Mouse (Mus musculus) stomach, embryonic 16.5 days (tissue): ENCODE measurements around the gene Eef1g. TPM values are rescaled to one million over a fixed set of nuclear protein-coding genes. Genes with fewer than 3 reads are reported as not detected.
A peak's percentile ranks its signal among the peaks of the same experiment; 100 is the strongest.

ENCODE experiments used
- ATAC-seq: fragments of 200-750 bp; cut with Nextera tagmentation; 2 replicates; pipeline ENCODE4 v1.8.0; 2017; ENCODE audit warnings: moderate number of reproducible peaks, moderate TSS enrichment; ENCODE audit not compliant: insufficient read depth, low FRiP score
- H3K27ac ChIP-seq: fragments of 300-500 bp; sonication (generic); 2 replicates; pipeline ENCODE4 v1.5.1; 2014; ENCODE audit warnings: low read length
- H3K27me3 ChIP-seq: fragments of 300-500 bp; sonication (generic); 2 replicates; pipeline ENCODE4 v1.6.1; 2014; ENCODE audit warnings: low read length, control low read depth, mixed read lengths; ENCODE audit not compliant: control insufficient read depth, insufficient read depth
- H3K36me3 ChIP-seq: fragments of 300-500 bp; sonication (generic); 2 replicates; pipeline ENCODE4 v1.6.1; 2014; ENCODE audit warnings: low read length; ENCODE audit not compliant: control insufficient read depth, insufficient read depth
- H3K4me1 ChIP-seq: fragments of 300-500 bp; sonication (generic); 2 replicates; pipeline ENCODE4 v1.6.1; 2014; ENCODE audit warnings: low read length, control low read depth, mixed read lengths; ENCODE audit not compliant: control insufficient read depth, insufficient read depth
- H3K4me2 ChIP-seq: fragments of 300-500 bp; sonication (generic); 2 replicates; pipeline ENCODE4 v1.6.1; 2014; ENCODE audit warnings: low read depth, low read length, mixed read lengths
- H3K4me3 ChIP-seq: fragments of 300-500 bp; sonication (generic); replicated peaks from 2 replicates; pipeline ENCODE4 v1.5.1; 2014; ENCODE audit warnings: mild to moderate bottlenecking, low read length
- H3K9ac ChIP-seq: fragments of 300-500 bp; sonication (generic); 2 replicates; pipeline ENCODE4 v1.6.1; 2014; ENCODE audit warnings: low read length
- H3K9me3 ChIP-seq: fragments of 300-500 bp; sonication (generic); replicated peaks from 2 replicates; pipeline ENCODE4 v1.6.1; 2016; ENCODE audit warnings: low read length, control low read depth; ENCODE audit not compliant: control insufficient read depth
- WGBS: fragments of 180-500 bp; shearing (Covaris S2); extraction: QIAGEN DNeasy Blood & Tissue Kit; methylation state at CpG from one replicate; pipeline ENCODE4 v1.1.7; 2014; 5-methylcytosine and 5-hydroxymethylcytosine counted together
- polyA plus RNA-seq: library from polyadenylated mRNA; unstranded; fragments of >200 nt; fragmentation: Nextera tagmentation; extraction: Ambion mirVana; gene quantifications from 2 replicates; pipeline ENCODE4 v1.2.1, GENCODE M21; 2015

Gene Eef1g
- polyA plus RNA-seq, 1 experiment from 2014 or later, result 441 TPM

DNA sequence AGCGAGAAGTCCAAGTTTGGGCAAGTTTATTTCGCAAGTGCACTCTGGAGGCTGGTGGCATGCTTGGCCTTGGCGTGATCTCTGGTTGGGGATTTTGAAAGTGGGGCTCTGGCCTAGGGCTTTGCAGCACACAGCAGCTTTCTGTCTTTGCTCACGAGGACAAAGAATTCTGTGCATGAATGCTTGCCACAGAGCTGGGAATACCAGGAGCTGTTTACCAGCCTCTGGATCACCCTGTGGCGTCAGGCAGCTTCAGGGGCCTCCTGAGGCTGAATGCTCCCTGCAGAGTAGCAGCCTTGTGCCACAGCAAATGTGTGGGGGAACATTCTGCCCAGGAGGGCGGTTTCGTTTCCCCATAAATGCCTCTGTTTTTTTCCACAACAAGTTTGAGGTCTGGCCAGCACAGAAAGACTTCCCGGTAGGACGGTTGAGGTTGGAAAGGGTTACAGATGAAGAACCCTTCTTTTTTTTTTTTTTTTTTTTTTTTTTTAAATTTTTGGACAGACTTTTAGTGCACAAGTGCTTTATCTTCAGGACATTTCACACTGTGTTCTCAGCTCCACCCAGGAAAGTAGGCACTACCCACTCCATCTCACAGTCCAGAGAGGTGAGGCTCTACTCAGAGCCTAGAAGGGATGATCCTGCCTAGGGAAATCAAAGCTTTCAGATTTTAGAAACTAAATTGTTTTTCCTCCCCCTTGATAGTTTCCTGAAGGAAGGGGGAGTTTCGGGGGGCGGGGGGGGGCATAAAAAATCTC, 56.4 kb downstream of the Eef1g start:
- no peak overlapping the region for H3K4me3 ChIP-seq
- H3K4me1 ChIP-seq, result peaks cover 17% of the 10 kb centered on the region
- H3K36me3 ChIP-seq, result peaks cover 2% of the 10 kb centered on the region; the same call in 1 of the 2 replicates
- H3K9ac ChIP-seq, result 0 out of 2 replicates have a peak overlapping the region, but pooled peaks have one; percentile 14
- no peak for ATAC-seq
- no peaks in the 10 kb centered on the region for H3K27me3 ChIP-seq
- 49% methylated on average over 11 of the region's 11 CpGs for WGBS
- H3K4me2 ChIP-seq, result no peak overlapping the region
- H3K9me3 ChIP-seq, result no peaks in the 10 kb centered on the region
- peak overlapping the region; percentile 75 for H3K27ac ChIP-seq

- peak overlapping the region; percentile 63 for H3K27ac ChIP-seq
- H3K36me3 ChIP-seq, result no peaks in the 10 kb centered on the region
- peak; percentile 61; the same call in 1 of the 2 replicates for ATAC-seq
- 71% methylated on average over 5 of the region's 5 CpGs for WGBS
- H3K4me3 ChIP-seq, result no peak overlapping the region
- H3K4me1 ChIP-seq, result peaks cover 19% of the 10 kb centered on the region
- no peaks in the 10 kb centered on the region for H3K27me3 ChIP-seq
- no peaks in the 10 kb centered on the region for H3K9me3 ChIP-seq
- no peak overlapping the region for H3K9ac ChIP-seq
- no peak overlapping the region for H3K4me2 ChIP-seq
Measured at GRCm38 (mm10) chr19:9025562-9026257, 58.9 kb downstream of the Eef1g start.

- no peak overlapping the region for H3K4me3 ChIP-seq
- no peak for ATAC-seq
- H3K9me3 ChIP-seq, result no peaks in the 10 kb centered on the region
- peaks cover 19% of the 10 kb centered on the region for H3K4me1 ChIP-seq
- H3K4me2 ChIP-seq, result no peak overlapping the region
- no peak overlapping the region for H3K27ac ChIP-seq
- no peaks in the 10 kb centered on the region for H3K36me3 ChIP-seq
- no peaks in the 10 kb centered on the region for H3K27me3 ChIP-seq
- 89% methylated on average over 4 of the region's 4 CpGs for WGBS
- H3K9ac ChIP-seq, result no peak overlapping the region
Measured at GRCm38 (mm10) chr19:9026634-9027033, 59.8 kb downstream of the Eef1g start.

GRCm38 (mm10) chr19:9027795-9028194, 61.0 kb downstream of the Eef1g start:
- Histone ChIP-seq H3K9ac (no peak overlapping the region), H3K4me3 (no peak overlapping the region), H3K36me3 (no peaks in the 10 kb centered on the region), H3K9me3 (no peaks in the 10 kb centered on the region), H3K27me3 (no peaks in the 10 kb centered on the region), H3K4me1 (peaks cover 19% of the 10 kb centered on the region), H3K27ac (no peak overlapping the region), H3K4me2 (no peak overlapping the region)
- 21% methylated on average over 5 of the region's 5 CpGs for WGBS
- no peak for ATAC-seq

Other genes with a start within 250 kb of the Eef1g start
- 111 and 116 TPM in 2 replicates for gene Slc3a2, start 243.7 kb upstream of the Eef1g start, polyA plus RNA-seq
- gene Wdr74, start 231.2 kb upstream of the Eef1g start, polyA plus RNA-seq, result 83.0 and 83.5 TPM in 2 replicates
- gene 1700092M07Rik, start 226.3 kb upstream of the Eef1g start, polyA plus RNA-seq, result 1.1 and 2.1 TPM in 2 replicates
- 146 and 148 TPM in 2 replicates for gene Stx5a, start 225.6 kb upstream of the Eef1g start, polyA plus RNA-seq
- gene Nxf1, start 210.0 kb upstream of the Eef1g start, polyA plus RNA-seq, result 150 and 165 TPM in 2 replicates
- 137 and 143 TPM in 2 replicates for gene Tmem223, start 196.0 kb upstream of the Eef1g start, polyA plus RNA-seq
- gene Tmem179b, start 192.6 kb upstream of the Eef1g start, polyA plus RNA-seq, result 88.9 and 96.9 TPM in 2 replicates
- gene Taf6l, start 180.6 kb upstream of the Eef1g start, polyA plus RNA-seq, result 17.1 and 19.8 TPM in 2 replicates
- 122 and 129 TPM in 2 replicates for gene Polr2g, start 168.5 kb upstream of the Eef1g start, polyA plus RNA-seq
- 4.4 and 4.5 TPM in 2 replicates for gene Zbtb3, start 164.5 kb upstream of the Eef1g start, polyA plus RNA-seq
- gene Ttc9c, start 147.7 kb upstream of the Eef1g start, polyA plus RNA-seq, result 45.3 and 46.3 TPM in 2 replicates
- 4.5 and 4.7 TPM in 2 replicates for gene Hnrnpul2, start 147.0 kb upstream of the Eef1g start, polyA plus RNA-seq
- not detected in 2 replicates for gene AC129217.1, start 137.3 kb upstream of the Eef1g start, polyA plus RNA-seq
- gene Bscl2, start 129.6 kb upstream of the Eef1g start, polyA plus RNA-seq, result 54.1 and 63.3 TPM in 2 replicates
- 10.4 and 10.7 TPM in 2 replicates for gene Gng3, start 127.8 kb upstream of the Eef1g start, polyA plus RNA-seq
- 2.0 and 2.8 TPM in 2 replicates for gene Lrrn4cl, start 116.3 kb upstream of the Eef1g start, polyA plus RNA-seq
- 170 and 175 TPM in 2 replicates for gene Ubxn1, start 95.5 kb upstream of the Eef1g start, polyA plus RNA-seq
- 59.9 and 66.2 TPM in 2 replicates for gene Uqcc3, start 86.1 kb upstream of the Eef1g start, polyA plus RNA-seq
- gene Lbhd1, start 83.3 kb upstream of the Eef1g start, polyA plus RNA-seq, result 50.2 and 77.0 TPM in 2 replicates
- gene Gm49403, start 83.1 kb upstream of the Eef1g start, polyA plus RNA-seq, result not detected in 2 replicates
- 74.3 and 75.6 TPM in 2 replicates for gene 1810009A15Rik, start 78.2 kb upstream of the Eef1g start, polyA plus RNA-seq
- gene Gm49416, start 78.1 kb upstream of the Eef1g start, polyA plus RNA-seq, result 0.18 TPM in 1 of 2 replicates, not detected in the other
- 35.4 and 39.7 TPM in 2 replicates for gene Ints5, start 74.0 kb upstream of the Eef1g start, polyA plus RNA-seq
- gene Ganab, start 69.0 kb upstream of the Eef1g start, polyA plus RNA-seq, result 105 and 108 TPM in 2 replicates
- gene B3gat3, start 46.7 kb upstream of the Eef1g start, polyA plus RNA-seq, result 37.2 and 39.0 TPM in 2 replicates
- gene Rom1, start 37.7 kb upstream of the Eef1g start, polyA plus RNA-seq, result 2.8 and 3.1 TPM in 2 replicates
- 28.5 and 30.5 TPM in 2 replicates for gene Eml3, start 37.5 kb upstream of the Eef1g start, polyA plus RNA-seq
- 142 and 149 TPM in 2 replicates for gene Mta2, start 25.2 kb upstream of the Eef1g start, polyA plus RNA-seq
- gene Tut1, start 13.2 kb upstream of the Eef1g start, polyA plus RNA-seq, result 30.0 and 34.9 TPM in 2 replicates
- 46.4 and 48.3 TPM in 2 replicates for gene Ahnak, start 22.2 kb downstream of the Eef1g start, polyA plus RNA-seq
- gene Scgb1a1, start 120.9 kb downstream of the Eef1g start, polyA plus RNA-seq, result 0.75 and 1.3 TPM in 2 replicates
- 10.2 and 11.8 TPM in 2 replicates for gene Asrgl1, start 168.6 kb downstream of the Eef1g start, polyA plus RNA-seq